Mouse (Mus musculus) spleen, adult 2 months (tissue): ENCODE measurements around the gene Atg10.

Experiments used
- CTCF ChIP-seq: fragments of 200-500 bp; IDR thresholded peaks from 2 replicates; pipeline ENCODE4 v1.5.1; 2011; ENCODE audit warnings: mild to moderate bottlenecking, inconsistent platforms; ENCODE audit not compliant: insufficient read depth, insufficient read length, insufficient replicate concordance; ENCODE audit errors: extremely low read depth
- POLR2A ChIP-seq: fragments of 200-500 bp; IDR thresholded peaks from 2 replicates; pipeline ENCODE4 v1.6.1; 2011; ENCODE audit warnings: low read depth, low read length, inconsistent platforms

DNA sequence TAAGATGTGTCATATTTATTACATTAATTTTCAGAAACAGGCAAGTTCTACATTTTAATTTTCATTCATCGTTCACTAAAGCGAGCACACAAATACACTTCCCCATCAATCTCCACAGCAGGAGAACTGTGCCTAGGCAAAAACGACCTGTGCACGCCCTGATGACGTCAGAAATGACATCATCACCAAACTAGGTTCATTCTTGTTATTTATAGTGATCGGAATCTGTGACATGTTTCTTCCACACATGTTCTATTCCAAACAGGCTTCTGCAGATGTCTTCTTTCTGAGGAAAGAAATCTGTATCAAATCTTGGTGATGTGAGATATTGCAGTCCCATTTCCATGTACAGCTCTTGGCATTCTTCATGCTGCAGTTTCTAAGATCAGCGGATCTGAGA lies 287.9 kb downstream of the Atg10 start:
- no peak for TF ChIP-seq POLR2A
- no peak for TF ChIP-seq CTCF
